Mouse (Mus musculus): ENCODE data around the gene Glp1r. TPM values are rescaled to one million over a fixed set of nuclear protein-coding genes. Genes with fewer than 3 reads are reported as not detected.

The Glp1r gene
- total RNA-seq, 2 experiments from 2014 or later: not detected

Other genes with a start within 250 kb of the Glp1r start
- not detected in 2 replicates for gene Umodl1, start 52.8 kb downstream of the Glp1r start, total RNA-seq (2015)
- gene Umodl1, start 52.8 kb downstream of the Glp1r start, total RNA-seq (2017): not detected in 2 replicates
- gene Abcg1, start 155.9 kb downstream of the Glp1r start, total RNA-seq (2015): 13.2 and 20.1 TPM in 2 replicates
- gene Abcg1, start 155.9 kb downstream of the Glp1r start, total RNA-seq (2017): 19.2 and 23.7 TPM in 2 replicates
- gene Tff3, start 227.8 kb downstream of the Glp1r start, total RNA-seq (2015): not detected in 2 replicates
- not detected in 2 replicates for gene Tff3, start 227.8 kb downstream of the Glp1r start, total RNA-seq (2017)
- gene Tff2, start 242.5 kb downstream of the Glp1r start, total RNA-seq (2015): not detected in 2 replicates
- not detected in 2 replicates for gene Tff2, start 242.5 kb downstream of the Glp1r start, total RNA-seq (2017)

Measured in megakaryocyte, adult 5-6 weeks (primary cell).